In the genomic region with DNA sequence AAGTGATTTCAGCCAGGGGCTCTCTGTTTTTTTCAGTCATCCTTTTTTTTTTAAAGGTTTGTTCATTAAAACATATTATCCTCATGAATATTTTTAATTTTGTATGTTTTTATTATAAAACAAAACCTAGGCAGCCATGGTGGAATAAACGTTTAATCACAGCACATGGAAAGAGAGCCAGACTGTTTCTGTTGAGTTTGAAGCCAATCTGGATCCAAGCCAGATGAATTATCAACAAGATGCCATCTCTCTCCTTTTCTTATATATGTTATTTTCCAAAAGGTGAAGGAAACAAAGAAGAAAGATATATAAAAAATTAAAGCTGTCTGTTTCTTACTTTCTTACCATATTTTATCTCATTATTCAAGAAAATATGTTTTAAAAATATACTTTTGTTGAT, we compare ENCODE assay signal across 25 mouse cellular contexts.
"Had no signal": no experiment of that assay in that cellular context is flagged by ENCODE, and none has a peak within 500 bp of the region (broad histone marks: within the 10 kb centered on the region; RNA-seq: fewer than 3 reads in every experiment).

No protein-coding gene starts in this region.

- H3K9ac ChIP-seq: embryonic facial prominence, embryonic 12.5 days; embryonic facial prominence, embryonic 13.5 days; embryonic facial prominence, embryonic 15.5 days; forebrain, embryonic 12.5 days; forebrain, embryonic 13.5 days; forebrain, postnatal 0 days; heart, embryonic 12.5 days had no signal

- DNase-seq: cerebellum, adult 9-11 months; cerebellum, postnatal 14 days; cerebellum, postnatal 25 days; cerebellum, postnatal 36 days; embryo, embryonic 11 days; forebrain, postnatal 0 days; gastrocnemius, adult 2 months; gastrocnemius, postnatal 10 days; gastrocnemius, postnatal 14 days; gastrocnemius, postnatal 25 days; gastrocnemius, postnatal 36 days; heart, adult 11 months; heart, adult 18-20 months; heart, adult 2 months had no signal

- ATAC-seq: forebrain, embryonic 13.5 days; forebrain, embryonic 16.5 days; forebrain, postnatal 0 days had no signal

- H3K4me2 ChIP-seq: embryonic facial prominence, embryonic 12.5 days; embryonic facial prominence, embryonic 13.5 days; embryonic facial prominence, embryonic 15.5 days; forebrain, embryonic 12.5 days; forebrain, embryonic 13.5 days; heart, embryonic 11.5 days; heart, embryonic 12.5 days had no signal

- H3K27me3 ChIP-seq: embryonic facial prominence, embryonic 12.5 days; embryonic facial prominence, embryonic 13.5 days; embryonic facial prominence, embryonic 15.5 days; forebrain, embryonic 12.5 days; forebrain, embryonic 13.5 days; heart, embryonic 12.5 days had no signal

- H3K4me3 ChIP-seq: embryonic facial prominence, embryonic 12.5 days; embryonic facial prominence, embryonic 13.5 days; embryonic facial prominence, embryonic 15.5 days; erythroblast, embryonic 14.5 days; forebrain, embryonic 10.5 days; forebrain, embryonic 12.5 days; forebrain, embryonic 13.5 days; gastrocnemius, adult 2 months; heart, adult 2 months; heart, embryonic 10.5 days; heart, embryonic 12.5 days had no signal

- H3K27ac ChIP-seq: embryonic facial prominence, embryonic 12.5 days; embryonic facial prominence, embryonic 13.5 days; embryonic facial prominence, embryonic 15.5 days; forebrain, embryonic 10.5 days; forebrain, embryonic 12.5 days; forebrain, embryonic 13.5 days; gastrocnemius, adult 2 months; heart, adult 2 months; heart, embryonic 10.5 days had no signal

- H3K9me3 ChIP-seq: embryonic facial prominence, embryonic 12.5 days; embryonic facial prominence, embryonic 13.5 days; embryonic facial prominence, embryonic 15.5 days; forebrain, embryonic 10.5 days; forebrain, embryonic 12.5 days; forebrain, embryonic 13.5 days; heart, embryonic 10.5 days; heart, embryonic 12.5 days had no signal

- H3K36me3 ChIP-seq: embryonic facial prominence, embryonic 12.5 days; embryonic facial prominence, embryonic 13.5 days; embryonic facial prominence, embryonic 15.5 days; forebrain, embryonic 10.5 days; forebrain, embryonic 12.5 days; heart, embryonic 10.5 days; heart, embryonic 12.5 days had no signal

- H3K4me1 ChIP-seq: embryonic facial prominence, embryonic 12.5 days; embryonic facial prominence, embryonic 13.5 days; embryonic facial prominence, embryonic 15.5 days; forebrain, embryonic 10.5 days; forebrain, embryonic 12.5 days; forebrain, embryonic 13.5 days; heart, embryonic 10.5 days; heart, embryonic 12.5 days had no signal
